Mouse (Mus musculus) ZHBTc4 (cell line): ENCODE results near the gene Igfn1.
A peak's percentile ranks its signal among the peaks of the same experiment; 100 is the strongest.

ENCODE experiments used
- DNase-seq: peaks from one replicate; pipeline ENCODE4 v3.0.0-alpha.2; 2011; ENCODE audit warnings: low read depth, low spot score

Igfn1 gene

DNA sequence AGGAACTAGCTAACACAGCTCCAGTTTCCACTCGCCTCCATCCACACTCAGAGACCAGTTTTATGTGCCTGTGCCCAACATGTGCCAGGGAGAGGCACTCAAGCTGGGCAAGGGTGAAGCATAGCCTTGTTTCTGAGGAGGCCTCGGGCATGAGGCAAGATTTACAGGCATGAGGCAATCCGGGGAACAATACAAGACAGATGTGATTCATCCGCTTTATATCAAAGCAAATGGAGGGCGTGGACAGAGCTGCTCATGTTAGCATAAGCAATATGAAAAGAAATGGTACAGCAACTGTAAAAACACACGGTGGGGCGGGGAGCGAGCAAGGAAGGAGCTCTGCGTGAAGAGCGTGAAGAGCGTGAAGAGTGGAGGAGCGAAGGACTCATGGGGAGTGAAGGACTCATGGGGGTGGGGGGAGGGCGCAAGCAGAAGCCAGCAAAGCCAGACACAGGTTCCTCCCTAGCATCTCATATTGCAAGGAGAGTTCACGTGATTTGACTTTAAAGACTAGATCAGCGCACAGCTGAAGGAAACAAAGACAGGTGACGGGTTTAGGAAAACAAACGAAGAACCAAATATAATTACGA is 72.3 kb downstream of the Igfn1 start:
- DNase-seq, result peak; percentile 18

- DNase-seq, result no peak
Observed at GRCm38 (mm10) chr1:135929876-135930275, 76.3 kb downstream of the Igfn1 start.

- DNase-seq, result no peak
Observed at GRCm38 (mm10) chr1:135925848-135926247, 80.3 kb downstream of the Igfn1 start.

- no peak for DNase-seq
Observed at GRCm38 (mm10) chr1:135924377-135924994, 81.7 kb downstream of the Igfn1 start.

GRCm38 (mm10) chr1:135923229-135923628 is 82.9 kb downstream of the Igfn1 start:
- no peak for DNase-seq

DNA sequence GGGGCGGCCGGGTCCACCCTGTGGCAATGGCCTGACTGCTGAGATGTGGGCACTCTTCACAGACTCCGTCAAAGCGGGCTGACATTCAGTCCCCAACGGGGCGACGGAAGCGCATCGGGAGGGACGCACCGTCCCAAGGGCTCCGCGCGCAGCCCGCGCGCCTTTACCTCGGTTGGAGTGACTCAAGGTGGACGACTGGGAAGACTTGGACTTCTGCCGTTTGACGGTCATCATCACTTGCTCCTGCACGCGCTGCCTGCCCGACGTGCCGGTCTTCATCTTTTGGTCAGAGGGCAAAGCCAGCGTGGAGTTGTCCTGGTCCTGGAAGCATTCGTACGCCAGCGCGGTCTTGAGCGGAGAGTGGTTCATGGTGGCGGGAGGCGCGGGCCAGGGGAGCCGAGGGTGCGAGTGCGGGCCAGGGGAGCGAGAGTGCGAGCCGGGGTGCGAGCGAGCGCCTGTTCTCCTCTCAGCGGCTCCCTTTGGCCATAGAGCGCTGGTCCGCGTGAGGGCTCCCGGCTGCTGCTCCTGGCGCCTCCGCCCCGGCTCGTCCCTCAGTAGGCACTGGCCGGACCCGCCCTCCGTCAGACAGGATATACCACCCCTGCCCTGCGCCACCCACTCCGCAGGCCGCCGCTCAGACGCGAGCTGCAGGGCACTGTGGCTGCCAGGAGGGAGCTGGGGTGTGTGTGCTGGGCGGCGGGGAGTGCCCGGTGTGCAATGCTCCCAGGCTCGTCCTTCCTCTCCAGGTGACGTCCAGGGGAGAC is 87.3 kb downstream of the Igfn1 start, which contains the start of gene Pkp1:
Gene Pkp1 (minus strand): TSS at position 564 of the 764 bp plus-strand sequence.
- DNase-seq, result peak; percentile 49

DNA sequence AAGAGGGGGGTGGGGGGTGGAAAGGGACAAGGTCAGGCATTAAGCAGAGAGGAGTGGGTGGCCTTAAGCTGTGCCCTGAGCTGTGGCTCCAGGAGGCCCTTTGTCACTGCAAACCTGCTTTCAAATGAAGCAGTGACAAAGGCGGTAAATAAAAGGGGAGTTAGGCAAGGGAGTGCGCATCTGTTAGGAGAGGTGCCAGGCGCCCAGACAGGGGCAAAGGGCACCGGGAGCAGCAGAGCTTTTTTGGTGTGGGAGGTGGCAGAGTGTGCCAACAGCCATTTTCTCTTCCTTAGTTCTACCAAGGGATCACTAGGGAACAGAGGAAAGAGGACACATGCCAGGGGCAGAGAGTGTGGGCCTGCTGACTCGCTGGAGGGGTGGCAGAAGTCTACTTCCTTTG is 88.9 kb downstream of the Igfn1 start:
- DNase-seq, result no peak

- no peak for DNase-seq
Observed at GRCm38 (mm10) chr1:135916486-135917058, 89.6 kb downstream of the Igfn1 start.

GRCm38 (mm10) chr1:135913657-135914056 is 92.5 kb downstream of the Igfn1 start:
- no peak for DNase-seq

GRCm38 (mm10) chr1:135909381-135909780 is 96.8 kb downstream of the Igfn1 start:
- no peak for DNase-seq

GRCm38 (mm10) chr1:135906736-135907135 is 99.4 kb downstream of the Igfn1 start:
- DNase-seq, result no peak
